Mouse (Mus musculus) urinary bladder, postnatal 25 days (tissue): ENCODE data around the gene Hspa12a.

ENCODE experiments used
- DNase-seq: peaks from one replicate; pipeline ENCODE4 v3.0.0; 2022; ENCODE audit warnings: low spot score

Gene Hspa12a

DNA sequence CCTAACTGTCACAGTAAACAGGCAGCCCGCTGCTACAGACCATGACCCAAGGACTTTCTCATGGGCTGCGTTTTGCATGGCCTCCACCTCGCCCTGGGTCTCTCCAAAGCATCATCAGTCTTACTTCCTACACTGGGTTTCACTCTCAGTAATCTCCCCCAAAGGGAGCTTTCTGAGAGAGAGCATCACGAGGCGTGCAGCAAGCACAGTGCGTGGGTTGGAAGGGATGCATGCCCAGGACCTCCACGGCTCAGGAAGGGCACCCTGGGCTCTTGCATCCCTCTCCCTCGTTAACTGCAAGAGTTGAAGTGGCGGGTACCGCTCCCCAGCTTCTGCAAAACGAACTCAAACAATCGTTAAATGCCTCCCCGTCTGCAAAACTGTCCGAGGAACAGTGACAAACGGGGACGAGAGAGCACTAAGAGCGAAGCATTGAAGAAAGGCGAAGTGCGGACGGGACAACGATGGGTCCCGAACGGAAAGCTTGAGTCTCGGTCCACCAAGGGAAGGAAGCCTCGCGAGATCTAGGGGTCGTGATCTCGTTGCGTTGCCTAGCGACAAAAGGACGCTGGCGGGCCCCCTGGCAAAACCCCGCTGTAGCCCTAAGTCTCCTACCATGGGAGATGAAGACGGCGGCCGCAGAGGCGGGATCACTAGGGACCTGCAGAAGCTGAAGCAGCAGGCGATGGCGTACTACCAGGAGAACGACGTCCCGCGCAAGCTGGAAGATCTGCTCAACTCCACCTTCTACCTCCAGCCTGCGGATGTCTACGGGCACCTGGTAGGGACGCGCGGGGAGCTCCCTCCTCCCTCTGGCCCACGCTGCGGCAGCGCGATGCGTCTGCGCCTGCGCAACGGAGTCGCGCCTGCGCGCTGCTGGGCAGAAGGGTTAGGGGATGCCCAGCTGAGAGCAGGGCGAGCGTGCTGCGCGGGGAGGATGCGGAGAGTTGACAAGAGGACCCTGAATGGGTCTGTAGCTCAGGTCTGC lies at the start of gene Hspa12a, which contains the start of gene Eno4:
TSS of gene Hspa12a (minus strand) at position 814 of the 988 bp plus-strand sequence.
TSS of gene Eno4 (plus strand) at position 585 of the 988 bp plus-strand sequence.
- DNase-seq = peak; percentile 91

- no peak for DNase-seq
These were observed 38.1 kb upstream of the Hspa12a start for GRCm38 (mm10) chr19:58981571-58981970.

- DNase-seq = no peak
These were observed 36.6 kb upstream of the Hspa12a start for GRCm38 (mm10) chr19:58980056-58980440.

DNA sequence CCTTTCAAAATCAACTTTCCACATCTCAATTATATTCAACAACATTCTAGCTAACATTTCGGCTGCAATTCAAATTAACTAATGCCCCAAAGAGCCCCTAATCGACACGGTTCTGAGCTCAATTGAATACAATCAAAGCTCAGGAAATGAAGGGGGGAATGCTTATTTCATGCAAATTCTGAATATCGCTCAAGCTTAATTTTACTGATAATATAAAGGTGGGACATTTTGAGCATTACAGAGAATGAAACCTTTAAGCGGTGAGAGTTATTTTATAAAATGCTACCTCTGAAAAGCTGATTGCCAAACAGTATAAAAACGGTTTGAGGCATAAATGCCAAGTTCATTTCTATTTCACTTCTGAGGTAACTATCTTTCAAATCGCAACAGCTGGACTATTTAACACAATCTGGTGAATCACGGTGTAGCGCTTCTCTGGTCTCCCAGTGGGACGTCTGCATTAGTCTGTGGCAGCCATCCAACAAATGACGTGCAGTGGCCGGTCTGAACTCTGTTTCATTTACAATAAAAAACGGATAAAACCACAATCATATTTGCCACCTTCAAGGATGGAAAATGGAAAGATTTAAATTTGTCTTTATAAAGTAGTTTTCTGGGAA lies 36.1 kb upstream of the Hspa12a start:
- peak; percentile 38 for DNase-seq

GRCm38 (mm10) chr19:58978401-58979171 lies 35.1 kb upstream of the Hspa12a start:
- DNase-seq = peak; percentile 4

- no peak for DNase-seq
These were observed 31.9 kb upstream of the Hspa12a start for GRCm38 (mm10) chr19:58975216-58975863.

DNA sequence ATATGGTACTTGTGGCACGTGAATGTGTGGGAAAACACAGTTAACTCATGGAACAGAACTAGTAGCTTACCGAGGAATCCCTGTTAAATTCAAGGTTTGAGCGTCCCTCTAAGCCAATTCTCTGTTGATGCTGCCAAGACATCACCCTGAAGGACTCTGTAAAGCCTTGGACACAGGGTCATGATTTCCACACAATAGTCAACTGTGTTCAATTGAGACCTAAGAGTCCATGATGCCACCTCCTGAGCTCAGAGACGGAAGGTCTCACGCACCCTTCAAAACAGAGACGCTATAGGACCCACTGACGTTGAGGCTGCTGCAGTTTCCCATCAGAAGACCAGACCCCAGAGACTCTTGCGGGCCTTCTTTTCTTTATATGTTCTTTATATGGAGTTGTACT lies 30.7 kb upstream of the Hspa12a start:
- DNase-seq = no peak

GRCm38 (mm10) chr19:58970826-58971225 lies 27.4 kb upstream of the Hspa12a start:
- no peak for DNase-seq

GRCm38 (mm10) chr19:58968731-58969506 lies 25.5 kb upstream of the Hspa12a start:
- no peak for DNase-seq

DNA sequence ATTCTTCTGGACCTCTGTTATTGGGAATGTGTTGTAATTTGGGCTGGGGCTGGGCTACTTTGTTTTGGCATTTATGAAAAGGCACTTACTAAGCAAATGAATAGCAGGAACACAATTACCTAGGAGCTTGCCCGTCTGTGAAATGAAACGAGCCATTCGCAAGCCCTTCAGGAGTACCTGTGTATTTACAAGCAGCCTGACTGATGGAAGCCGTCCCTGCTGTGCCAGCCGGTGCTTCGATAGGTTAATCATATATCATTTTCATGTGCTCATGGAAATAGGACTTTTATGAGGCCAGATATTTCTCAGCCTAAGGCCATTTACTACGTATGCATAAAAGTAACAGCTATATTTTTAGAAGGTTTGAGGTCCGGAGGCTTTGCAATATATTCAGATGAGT lies 19.6 kb upstream of the Hspa12a start:
- no peak for DNase-seq

GRCm38 (mm10) chr19:58954779-58955178 lies 11.3 kb upstream of the Hspa12a start:
- DNase-seq = no peak

GRCm38 (mm10) chr19:58952236-58952635 lies 8.8 kb upstream of the Hspa12a start:
- no peak for DNase-seq

DNA sequence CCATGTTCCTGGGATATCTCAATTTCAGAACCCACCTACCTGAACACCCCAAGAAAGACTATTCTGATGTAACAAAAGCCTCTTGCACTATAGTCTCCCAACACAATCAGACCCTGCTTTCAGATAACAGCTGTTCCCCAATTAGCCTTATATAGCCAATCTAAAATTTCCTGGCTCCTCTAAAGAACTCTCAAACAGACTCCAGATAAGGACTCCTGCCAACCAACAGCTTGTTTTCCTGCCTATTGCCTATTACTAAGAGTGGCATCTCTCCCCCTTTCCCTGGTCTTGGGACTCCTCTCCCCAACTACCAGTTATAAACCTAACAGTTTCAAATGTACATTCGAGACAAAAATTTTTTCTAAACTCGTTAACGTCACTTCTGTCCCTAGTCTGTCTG lies 8.1 kb upstream of the Hspa12a start:
- DNase-seq = no peak

DNA sequence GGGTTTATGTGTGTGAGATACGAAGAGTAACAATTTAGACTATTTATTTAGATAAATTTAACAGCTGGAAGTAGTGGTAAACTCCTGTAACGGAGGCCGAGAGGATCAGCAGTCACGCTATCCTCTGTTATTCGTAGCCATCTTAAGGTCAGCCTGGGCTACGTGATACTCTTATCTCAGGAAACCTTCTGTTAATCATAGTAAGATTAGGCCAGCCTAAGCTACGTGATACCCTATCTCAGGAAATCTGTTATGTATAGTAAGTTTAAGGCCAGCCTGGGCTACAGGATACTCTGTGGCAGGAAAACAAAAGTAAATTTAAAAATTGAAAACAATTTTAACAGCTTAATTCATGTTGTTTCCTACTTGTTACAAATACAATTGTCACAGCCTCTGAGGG lies 2.5 kb upstream of the Hspa12a start:
- no peak for DNase-seq

- no peak for DNase-seq
These were observed 10.4 kb downstream of the Hspa12a start for GRCm38 (mm10) chr19:58933062-58933461.

- no peak for DNase-seq
These were observed 12.2 kb downstream of the Hspa12a start for GRCm38 (mm10) chr19:58931081-58931800.

GRCm38 (mm10) chr19:58919148-58919547 lies 24.3 kb downstream of the Hspa12a start:
- no peak for DNase-seq

DNA sequence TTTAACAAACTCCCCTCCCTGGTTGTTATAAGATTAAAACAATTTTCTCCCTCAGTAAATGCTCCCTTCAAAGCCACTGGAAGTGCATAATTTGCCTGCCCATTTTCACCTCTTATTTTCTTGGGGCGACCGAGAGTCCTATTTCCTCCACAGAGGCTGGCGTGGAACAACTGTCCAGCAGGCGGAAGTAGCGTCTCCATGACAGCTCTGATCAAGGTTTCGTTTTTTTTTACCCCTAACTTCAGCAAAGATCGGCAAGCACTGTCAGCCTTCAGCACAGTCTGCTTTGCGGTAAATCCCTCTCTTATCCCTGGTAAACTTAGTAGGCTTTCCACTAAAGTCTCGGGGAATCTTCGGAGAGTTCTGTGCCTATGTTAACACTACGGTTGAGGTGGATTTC lies 24.9 kb downstream of the Hspa12a start:
- DNase-seq = no peak

DNA sequence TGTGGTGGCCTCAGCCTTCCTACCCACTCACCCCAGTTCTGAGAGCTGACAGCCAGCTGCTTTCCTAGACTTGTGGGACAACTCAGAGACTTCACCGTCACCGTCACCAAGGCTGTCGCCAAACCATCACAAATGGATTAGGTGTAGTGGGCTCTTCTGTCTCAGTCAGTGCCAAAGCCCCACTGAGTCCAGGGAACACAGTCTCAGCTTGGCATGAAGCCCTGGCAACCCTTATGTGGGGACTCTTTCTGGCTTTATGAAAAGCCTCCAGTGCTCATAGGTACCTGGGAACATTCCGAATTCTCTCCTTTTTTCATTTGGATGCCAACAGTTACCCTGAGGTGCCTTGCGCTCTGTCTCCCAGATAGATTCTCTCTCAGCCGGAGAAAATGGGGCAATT lies 30.2 kb downstream of the Hspa12a start:
- no peak for DNase-seq

DNA sequence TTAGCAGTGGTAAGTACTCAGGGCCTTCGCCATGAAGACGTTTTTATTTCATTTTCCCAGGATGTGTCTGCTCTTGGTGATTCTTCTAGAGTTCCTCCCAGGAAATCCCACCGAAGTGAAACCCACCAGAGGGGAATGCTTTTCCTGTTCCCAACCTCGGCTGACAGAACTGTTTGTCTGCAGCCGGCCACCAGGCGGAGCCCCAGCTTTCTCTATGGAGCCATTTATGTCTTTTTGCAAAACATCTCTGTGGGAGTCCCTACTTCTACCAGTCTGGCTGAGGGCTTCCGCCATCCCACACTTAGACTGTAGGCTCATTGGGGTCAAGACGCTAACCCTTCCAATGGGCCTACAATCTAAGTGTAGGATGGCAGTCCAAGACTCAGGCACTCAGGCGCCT lies 32.1 kb downstream of the Hspa12a start:
- peak; percentile 56 for DNase-seq
